Mouse (Mus musculus): ENCODE data around the gene Ran. TPM values are rescaled to one million over a fixed set of nuclear protein-coding genes. Genes with fewer than 3 reads are reported as not detected.
A peak's percentile ranks its signal among the peaks of the same experiment; 100 is the strongest.

The Ran gene
- polyA plus RNA-seq, 1 experiment from 2014 or later: 886 TPM

GRCm38 (mm10) chr5:129052636-129053355, 32.9 kb downstream of the Ran start:
- peaks cover 21% of the 10 kb centered on the region for H3K4me1 ChIP-seq (replicated peaks)
- DNase-seq (ENCODE audit: low spot score): peak; percentile 38
- peak overlapping the region; percentile 20; the same call in 1 of the 2 replicates for H3K4me3 ChIP-seq
- H3K9me3 ChIP-seq: no peaks in the 10 kb centered on the region
- H3K27me3 ChIP-seq (ENCODE audit: insufficient read depth, poor library complexity, severe bottlenecking): no peaks in the 10 kb centered on the region
- 26% methylated on average over 20 of the region's 20 CpGs for WGBS
- H3K27ac ChIP-seq: peak overlapping the region; percentile 82
- no peaks in the 10 kb centered on the region for H3K36me3 ChIP-seq

GRCm38 (mm10) chr5:129054675-129055284, 34.9 kb downstream of the Ran start:
- peaks cover 10% of the 10 kb centered on the region for H3K4me1 ChIP-seq (replicated peaks)
- no peaks in the 10 kb centered on the region for H3K36me3 ChIP-seq
- no peak for DNase-seq (ENCODE audit: low spot score)
- no peaks in the 10 kb centered on the region for H3K27me3 ChIP-seq (ENCODE audit: insufficient read depth, poor library complexity, severe bottlenecking)
- H3K27ac ChIP-seq: no peak overlapping the region
- no peak overlapping the region for H3K4me3 ChIP-seq
- H3K9me3 ChIP-seq: no peaks in the 10 kb centered on the region; the same call in 1 of the 2 replicates
- 86% methylated on average over 9 of the region's 9 CpGs for WGBS

DNA sequence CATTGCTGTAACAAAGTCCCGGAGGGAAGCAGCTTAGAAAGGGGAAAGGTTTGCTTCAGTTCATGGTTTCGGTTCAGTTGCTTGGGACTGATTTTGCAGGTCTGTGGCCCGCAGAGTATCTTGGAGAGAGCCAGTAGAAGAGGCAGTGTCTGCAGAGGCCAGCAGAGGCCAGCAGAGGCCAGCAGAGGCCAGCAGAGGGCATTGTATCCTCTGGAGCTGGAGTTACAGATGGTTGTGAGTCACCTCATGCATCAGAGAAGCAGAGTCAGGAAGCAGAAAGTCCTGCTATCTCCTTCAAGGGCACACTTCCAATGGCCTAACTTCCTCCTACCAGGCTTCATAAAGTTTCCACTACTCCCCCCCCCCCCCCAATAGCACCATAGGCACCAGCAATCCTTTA, 39.2 kb downstream of the Ran start:
- WGBS: 88% methylated on average over 3 of the region's 3 CpGs
- peaks cover 20% of the 10 kb centered on the region; the same call in 1 of the 2 replicates for H3K27me3 ChIP-seq (ENCODE audit: insufficient read depth, poor library complexity, severe bottlenecking)
- H3K36me3 ChIP-seq: no peaks in the 10 kb centered on the region
- peaks cover 12% of the 10 kb centered on the region for H3K4me1 ChIP-seq (replicated peaks)
- no peak for DNase-seq (ENCODE audit: low spot score)
- no peaks in the 10 kb centered on the region; the same call in 1 of the 2 replicates for H3K9me3 ChIP-seq
- H3K4me3 ChIP-seq: no peak overlapping the region
- H3K27ac ChIP-seq: no peak overlapping the region

DNA sequence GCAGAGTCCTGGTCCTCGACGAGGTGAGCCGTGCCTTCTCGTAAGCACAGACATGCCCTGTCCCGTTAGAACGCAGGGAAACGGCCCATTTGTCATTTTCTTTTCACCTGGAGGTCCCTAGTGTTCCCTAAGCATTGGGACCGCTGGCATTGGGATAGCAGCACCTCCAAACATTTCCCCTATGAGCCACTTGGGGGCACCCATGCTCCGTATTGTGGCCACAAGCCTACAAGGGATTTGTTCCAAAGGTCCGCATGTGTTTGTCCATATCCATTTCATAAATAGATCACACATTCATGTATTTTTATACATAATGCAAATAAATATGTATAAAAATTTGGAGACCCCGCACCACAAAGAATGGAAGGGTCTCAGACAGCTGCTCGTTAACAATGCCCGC, 41.7 kb downstream of the Ran start:
- no peaks in the 10 kb centered on the region; the same call in 1 of the 2 replicates for H3K9me3 ChIP-seq
- peaks cover 14% of the 10 kb centered on the region for H3K4me1 ChIP-seq (replicated peaks)
- H3K4me3 ChIP-seq: no peak overlapping the region
- H3K36me3 ChIP-seq: no peaks in the 10 kb centered on the region
- H3K27me3 ChIP-seq (ENCODE audit: insufficient read depth, poor library complexity, severe bottlenecking): peaks cover 20% of the 10 kb centered on the region; the same call in 1 of the 2 replicates
- 22% methylated on average over 13 of the region's 13 CpGs for WGBS
- no peak overlapping the region for H3K27ac ChIP-seq
- DNase-seq (ENCODE audit: low spot score): peak; percentile 70

GRCm38 (mm10) chr5:129063037-129063791, 43.3 kb downstream of the Ran start:
- Histone ChIP-seq H3K36me3 (no peaks in the 10 kb centered on the region), H3K4me1 (replicated peaks) (peaks cover 14% of the 10 kb centered on the region), H3K27me3 (ENCODE audit: insufficient read depth, poor library complexity, severe bottlenecking) (peaks cover 20% of the 10 kb centered on the region; the same call in 1 of the 2 replicates), H3K27ac (peak overlapping the region; percentile 71), H3K4me3 (peak overlapping the region; percentile 36), H3K9me3 (no peaks in the 10 kb centered on the region; the same call in 1 of the 2 replicates)
- DNase-seq (ENCODE audit: low spot score): peak; percentile 83
- 15% methylated on average over 21 of the region's 21 CpGs for WGBS

DNA sequence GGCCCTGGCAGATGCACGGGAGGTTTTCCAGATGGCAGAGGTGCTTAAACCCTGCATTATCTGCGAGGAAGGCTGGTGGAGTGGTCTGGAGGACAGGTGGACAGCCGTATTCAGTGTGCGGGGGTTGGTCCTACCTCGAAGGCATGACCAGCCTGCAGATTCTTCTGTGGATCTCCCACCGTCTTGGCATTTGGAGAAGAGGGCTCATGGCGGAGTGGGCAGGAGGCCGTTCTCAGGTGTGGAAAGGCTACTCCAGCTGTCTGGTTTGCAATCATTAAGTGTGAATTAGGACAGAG, 43.9 kb downstream of the Ran start:
- WGBS: 51% methylated on average over 8 of the region's 8 CpGs
- Histone ChIP-seq H3K36me3 (no peaks in the 10 kb centered on the region), H3K9me3 (no peaks in the 10 kb centered on the region; the same call in 1 of the 2 replicates), H3K4me3 (peak overlapping the region; percentile 36), H3K27ac (peak overlapping the region; percentile 71), H3K27me3 (ENCODE audit: insufficient read depth, poor library complexity, severe bottlenecking) (peaks cover 20% of the 10 kb centered on the region; the same call in 1 of the 2 replicates), H3K4me1 (replicated peaks) (peaks cover 14% of the 10 kb centered on the region)
- DNase-seq (ENCODE audit: low spot score): no peak

GRCm38 (mm10) chr5:129064186-129064585, 44.3 kb downstream of the Ran start:
- Histone ChIP-seq H3K9me3 (no peaks in the 10 kb centered on the region; the same call in 1 of the 2 replicates), H3K27me3 (ENCODE audit: insufficient read depth, poor library complexity, severe bottlenecking) (peaks cover 20% of the 10 kb centered on the region; the same call in 1 of the 2 replicates), H3K27ac (no peak overlapping the region), H3K36me3 (no peaks in the 10 kb centered on the region), H3K4me3 (no peak overlapping the region), H3K4me1 (replicated peaks) (peaks cover 14% of the 10 kb centered on the region)
- no peak for DNase-seq (ENCODE audit: low spot score)
- WGBS: 74% methylated on average over 11 of the region's 11 CpGs

DNA sequence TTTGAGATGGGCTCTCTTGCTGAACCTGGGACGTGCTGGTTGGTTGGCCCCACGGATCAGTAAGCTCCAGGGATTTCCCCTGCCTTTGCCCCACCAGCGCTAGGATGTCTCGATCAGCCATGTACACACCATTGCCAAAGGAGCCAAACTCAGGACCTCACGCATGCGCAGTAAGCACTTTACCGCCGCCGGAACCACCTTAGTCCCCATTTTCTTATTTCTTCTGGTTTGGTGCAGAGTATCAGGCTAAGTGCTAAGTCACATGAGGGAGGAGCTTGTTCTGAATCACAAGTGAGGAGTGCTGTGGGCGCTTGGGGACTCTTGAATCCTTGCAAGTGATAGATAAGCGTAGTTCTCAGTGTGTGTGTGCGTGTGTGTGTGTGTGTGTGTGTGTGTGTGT, 45.4 kb downstream of the Ran start:
- Histone ChIP-seq H3K36me3 (no peaks in the 10 kb centered on the region), H3K9me3 (no peaks in the 10 kb centered on the region), H3K4me1 (replicated peaks) (peaks cover 14% of the 10 kb centered on the region), H3K27ac (no peak overlapping the region), H3K27me3 (ENCODE audit: insufficient read depth, poor library complexity, severe bottlenecking) (peaks cover 20% of the 10 kb centered on the region; the same call in 1 of the 2 replicates), H3K4me3 (no peak overlapping the region)
- no peak for DNase-seq (ENCODE audit: low spot score)
- WGBS: 79% methylated on average over 12 of the region's 12 CpGs

DNA sequence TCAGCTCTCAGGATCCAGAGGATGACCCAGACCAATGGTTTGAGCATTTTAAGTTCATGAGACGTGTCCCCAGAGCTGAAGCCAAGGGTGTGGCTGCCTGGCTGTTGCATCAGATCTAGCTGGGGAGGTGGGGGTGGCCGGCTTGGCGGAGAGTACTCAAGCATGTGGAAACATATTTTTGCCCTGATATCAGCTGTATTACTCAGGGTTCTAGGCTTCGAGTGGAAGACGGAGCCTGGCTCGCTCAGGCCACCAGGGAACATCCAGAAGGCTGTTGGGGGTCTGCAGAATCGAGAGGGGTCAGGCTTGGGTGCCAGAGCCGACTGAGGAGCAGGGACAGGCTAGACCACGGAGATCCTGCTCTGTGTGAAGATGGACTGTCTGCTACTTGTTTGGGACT, 46.1 kb downstream of the Ran start:
- Histone ChIP-seq H3K27me3 (ENCODE audit: insufficient read depth, poor library complexity, severe bottlenecking) (peaks cover 18% of the 10 kb centered on the region; the same call in 1 of the 2 replicates), H3K36me3 (no peaks in the 10 kb centered on the region), H3K27ac (no peak overlapping the region), H3K4me1 (replicated peaks) (peaks cover 14% of the 10 kb centered on the region), H3K9me3 (no peaks in the 10 kb centered on the region), H3K4me3 (no peak overlapping the region)
- DNase-seq (ENCODE audit: low spot score): no peak
- 81% methylated on average over 9 of the region's 9 CpGs for WGBS

- H3K4me1 ChIP-seq (replicated peaks): peaks cover 14% of the 10 kb centered on the region
- H3K4me3 ChIP-seq: no peak overlapping the region
- no peak for DNase-seq (ENCODE audit: low spot score)
- no peak overlapping the region for H3K27ac ChIP-seq
- H3K9me3 ChIP-seq: no peaks in the 10 kb centered on the region
- peaks cover 14% of the 10 kb centered on the region; the same call in 1 of the 2 replicates for H3K27me3 ChIP-seq (ENCODE audit: insufficient read depth, poor library complexity, severe bottlenecking)
- no peaks in the 10 kb centered on the region for H3K36me3 ChIP-seq
- 93% methylated on average over 8 of the region's 8 CpGs for WGBS
Measured at GRCm38 (mm10) chr5:129066541-129067230, 46.8 kb downstream of the Ran start.

DNA sequence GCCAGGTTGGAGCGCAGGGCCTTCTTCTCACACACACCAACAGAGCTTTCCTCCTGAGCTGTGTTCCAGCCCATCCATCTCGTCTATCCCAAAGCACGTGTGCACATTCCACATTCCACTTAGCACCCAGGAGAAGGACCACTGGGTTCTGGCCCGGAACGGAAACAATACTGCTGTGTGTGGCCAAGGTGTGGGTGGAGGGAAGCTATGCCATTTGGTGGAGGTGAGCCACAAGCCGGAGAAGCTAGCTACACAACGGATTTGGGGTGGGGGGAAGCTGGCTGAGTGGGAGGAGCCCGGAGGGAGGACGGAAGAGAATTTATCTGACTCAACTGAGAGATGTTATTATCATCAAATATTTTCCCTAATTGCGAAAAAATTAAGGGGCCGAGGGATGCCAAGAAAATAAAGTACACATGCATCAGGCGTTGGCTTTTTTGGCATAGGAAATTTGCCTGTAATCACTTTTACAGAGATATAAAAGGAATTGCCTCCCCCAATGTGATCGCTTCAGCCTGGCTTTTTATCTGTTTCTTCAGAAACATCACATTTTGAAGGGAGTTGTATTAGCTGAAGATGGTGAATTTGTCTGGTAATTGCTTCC, 47.5 kb downstream of the Ran start:
- 82% methylated on average over 13 of the region's 13 CpGs for WGBS
- H3K9me3 ChIP-seq: no peaks in the 10 kb centered on the region
- no peak overlapping the region for H3K4me3 ChIP-seq
- H3K4me1 ChIP-seq (replicated peaks): peaks cover 14% of the 10 kb centered on the region
- no peak overlapping the region for H3K27ac ChIP-seq
- H3K36me3 ChIP-seq: no peaks in the 10 kb centered on the region
- no peak for DNase-seq (ENCODE audit: low spot score)
- H3K27me3 ChIP-seq (ENCODE audit: insufficient read depth, poor library complexity, severe bottlenecking): peaks cover 9% of the 10 kb centered on the region; the same call in 1 of the 2 replicates

DNA sequence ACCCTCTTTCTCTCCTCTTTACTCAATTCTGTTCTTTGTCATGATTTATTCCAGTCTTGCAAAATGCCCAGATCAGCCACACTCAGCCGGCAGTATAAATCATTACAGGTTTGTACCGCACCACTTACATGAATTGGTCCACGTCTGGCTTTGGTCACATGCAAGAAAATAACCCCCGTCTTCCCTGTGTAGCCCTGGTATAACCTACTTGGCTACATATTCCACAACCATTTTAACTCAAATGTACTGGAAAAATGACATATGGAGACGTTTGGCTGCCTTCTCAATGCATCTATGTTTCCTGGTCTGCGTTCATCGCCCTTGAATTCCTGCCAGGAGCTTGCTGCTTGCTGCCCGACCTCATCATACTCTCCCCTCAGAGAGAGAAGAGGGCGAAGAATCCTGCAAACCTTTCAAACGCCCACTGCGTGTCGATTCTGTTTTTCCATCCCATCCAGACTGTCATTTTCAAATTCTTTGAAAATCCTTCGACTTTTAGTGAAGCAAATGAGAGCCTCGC, 52.0 kb downstream of the Ran start:
- H3K4me3 ChIP-seq: no peak overlapping the region
- WGBS: 84% methylated on average over 14 of the region's 14 CpGs
- H3K4me1 ChIP-seq (replicated peaks): peaks cover 5% of the 10 kb centered on the region; the same call in 1 of the 2 replicates
- H3K36me3 ChIP-seq: no peaks in the 10 kb centered on the region
- no peaks in the 10 kb centered on the region for H3K27me3 ChIP-seq (ENCODE audit: insufficient read depth, poor library complexity, severe bottlenecking)
- no peak overlapping the region for H3K27ac ChIP-seq
- H3K9me3 ChIP-seq: no peaks in the 10 kb centered on the region
- no peak for DNase-seq (ENCODE audit: low spot score)
